Mouse (Mus musculus) MEL-GATA-1-ER (cell line): Measurements from ENCODE around the gene Rem1.
"Not testable (repeated sequence)": the region's sequence is repeated elsewhere in the genome, so short reads cannot be mapped to it uniquely, and the experiment has no call there.

Experiments
- DNase-seq: peaks from one replicate; pipeline ENCODE4 v3.0.0-alpha.2; 2012; ENCODE audit warnings: low read depth; ENCODE audit errors: extremely low read depth

Rem1 gene

DNA sequence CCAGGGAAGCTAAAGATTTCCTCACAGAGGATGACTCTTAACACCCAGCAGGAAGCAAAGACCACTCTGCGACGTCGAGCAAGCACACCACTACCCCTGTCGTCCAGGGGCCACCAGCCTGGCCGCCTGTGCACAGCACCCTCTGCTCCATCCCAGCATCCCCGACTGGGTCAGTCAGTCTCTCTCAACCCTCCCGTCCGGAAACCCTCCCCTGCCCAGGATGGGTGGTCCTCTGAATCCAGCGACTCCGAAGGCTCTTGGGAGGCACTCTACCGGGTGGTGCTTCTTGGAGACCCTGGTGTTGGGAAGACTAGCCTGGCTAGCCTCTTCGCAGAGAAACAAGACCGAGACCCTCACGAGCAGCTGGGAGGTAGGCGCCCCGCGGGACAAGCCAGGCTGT, 1.3 kb downstream of the Rem1 start:
- no peak for DNase-seq

DNA sequence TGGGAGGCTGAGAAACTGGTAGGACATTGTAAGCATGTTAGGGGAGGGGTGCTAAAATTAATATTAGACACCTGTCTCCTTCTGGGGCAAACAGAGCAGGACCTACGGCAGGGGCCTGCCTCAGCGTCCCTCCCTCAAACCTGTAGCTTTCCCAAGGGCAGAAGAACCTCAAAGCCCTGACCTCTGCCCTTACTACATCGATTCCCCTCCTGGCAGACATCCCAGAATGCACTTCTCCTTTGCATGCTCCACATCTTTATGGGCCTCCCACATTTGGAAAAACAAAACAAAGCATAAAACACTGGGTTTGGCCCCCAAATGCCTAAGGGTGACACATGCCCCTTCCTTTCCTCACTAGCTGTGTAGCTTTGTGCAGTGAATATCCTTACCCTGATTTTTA, 2.5 kb downstream of the Rem1 start:
- DNase-seq: no peak

DNA sequence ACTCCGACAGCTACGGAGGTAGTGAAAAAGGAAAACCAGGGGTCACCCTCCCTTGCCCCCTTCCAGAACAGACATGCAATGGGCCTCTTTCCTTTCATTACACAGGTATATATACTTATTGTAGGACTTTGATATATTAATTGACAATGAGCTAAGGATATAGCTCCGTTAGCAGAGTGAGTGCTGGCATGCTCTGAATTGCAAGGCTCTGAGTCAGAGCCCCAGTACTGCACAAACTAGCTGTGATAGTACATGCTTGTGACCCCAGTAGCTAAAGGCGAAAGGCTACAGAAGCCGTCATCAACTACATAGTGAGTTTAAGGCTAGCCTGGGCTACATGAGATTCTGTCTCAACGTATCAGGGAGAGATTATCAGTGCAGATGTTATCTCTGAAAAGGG, 3.2 kb downstream of the Rem1 start:
- no peak for DNase-seq

DNA sequence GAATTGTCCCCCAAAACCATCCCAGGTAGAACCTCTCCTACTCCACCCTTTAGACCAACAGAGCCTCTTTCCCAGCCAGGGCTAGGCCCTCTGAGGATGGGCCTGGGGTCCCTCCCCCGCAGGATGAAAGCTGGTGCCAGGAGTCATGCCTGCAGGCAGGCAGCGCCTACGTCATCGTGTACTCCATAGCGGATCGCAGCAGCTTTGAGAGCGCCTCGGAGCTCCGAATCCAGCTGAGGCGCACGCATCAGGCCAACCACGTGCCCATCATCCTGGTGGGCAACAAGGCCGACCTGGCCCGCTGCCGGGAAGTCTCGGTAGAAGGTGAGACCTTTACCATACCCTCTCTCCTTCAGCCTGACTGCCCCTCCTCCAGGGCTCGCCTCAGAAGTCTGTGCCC, 6.6 kb downstream of the Rem1 start:
- DNase-seq: no peak

DNA sequence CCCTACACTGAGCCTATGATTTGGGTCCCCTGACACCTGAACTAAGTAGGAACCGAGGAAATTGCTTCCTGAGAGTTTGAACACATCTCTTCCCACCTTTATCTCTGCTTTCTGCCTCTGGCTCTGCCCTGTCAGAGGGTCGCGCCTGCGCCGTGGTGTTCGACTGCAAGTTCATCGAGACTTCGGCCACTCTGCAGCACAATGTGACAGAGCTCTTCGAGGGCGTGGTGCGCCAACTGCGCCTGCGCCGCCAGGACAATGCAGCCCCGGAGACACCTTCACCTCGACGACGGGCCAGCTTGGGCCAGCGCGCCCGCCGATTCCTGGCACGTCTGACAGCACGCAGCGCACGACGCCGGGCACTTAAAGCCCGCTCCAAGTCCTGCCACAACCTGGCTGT, 7.6 kb downstream of the Rem1 start:
- no peak for DNase-seq

DNA sequence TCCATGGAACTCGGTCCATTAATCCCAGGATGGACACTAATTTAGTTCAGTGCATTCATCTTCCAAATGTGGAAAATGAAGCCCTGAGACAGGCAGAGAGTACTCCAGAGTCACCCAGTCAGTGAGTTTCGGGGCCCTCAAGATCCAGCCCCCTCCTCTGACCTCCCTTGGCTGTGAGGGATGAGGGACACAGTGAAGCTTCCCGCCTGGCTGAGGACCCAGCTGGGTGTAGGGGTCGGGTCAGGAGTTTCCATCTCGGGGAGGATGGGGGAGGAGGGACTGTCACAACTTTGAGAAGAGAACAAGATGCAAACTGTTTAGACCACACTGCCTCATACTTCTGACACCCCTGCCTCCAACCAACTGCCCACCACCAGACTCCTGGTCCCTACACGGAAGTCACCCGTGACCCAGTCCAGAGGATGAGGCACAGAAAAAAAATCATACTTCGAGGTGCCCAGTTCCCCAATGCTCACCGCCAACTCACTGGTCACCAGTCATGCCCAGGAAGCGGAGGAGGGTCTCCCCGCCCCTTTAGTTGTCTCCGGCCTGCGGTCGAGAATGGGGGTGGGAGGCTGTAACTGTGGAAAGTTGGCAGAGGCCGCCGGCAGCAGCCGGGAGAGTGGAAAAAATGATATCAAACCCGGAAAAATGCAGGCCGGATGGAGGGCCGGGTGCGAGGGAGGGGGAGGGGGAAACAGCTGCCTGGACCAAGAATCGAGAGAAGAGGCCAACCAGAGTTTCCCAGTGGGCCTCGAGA, 9.7 kb downstream of the Rem1 start:
- no peak for DNase-seq

DNA sequence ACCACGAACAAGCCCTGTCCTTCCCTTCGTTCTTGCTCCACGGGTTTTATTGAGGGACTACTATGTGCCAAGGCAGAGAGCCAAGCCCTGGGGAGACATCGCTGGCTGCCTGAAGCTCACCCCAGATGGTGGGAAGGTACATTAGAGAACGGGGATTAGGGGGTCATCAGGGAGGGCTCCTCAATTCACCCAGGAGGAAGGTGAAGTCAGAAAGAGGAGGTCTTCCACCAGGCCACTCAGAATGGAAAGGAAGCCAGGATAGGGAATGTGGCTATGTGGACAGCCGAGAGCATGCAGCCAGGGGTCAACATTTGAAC, 10.2 kb downstream of the Rem1 start:
- no peak for DNase-seq

DNA sequence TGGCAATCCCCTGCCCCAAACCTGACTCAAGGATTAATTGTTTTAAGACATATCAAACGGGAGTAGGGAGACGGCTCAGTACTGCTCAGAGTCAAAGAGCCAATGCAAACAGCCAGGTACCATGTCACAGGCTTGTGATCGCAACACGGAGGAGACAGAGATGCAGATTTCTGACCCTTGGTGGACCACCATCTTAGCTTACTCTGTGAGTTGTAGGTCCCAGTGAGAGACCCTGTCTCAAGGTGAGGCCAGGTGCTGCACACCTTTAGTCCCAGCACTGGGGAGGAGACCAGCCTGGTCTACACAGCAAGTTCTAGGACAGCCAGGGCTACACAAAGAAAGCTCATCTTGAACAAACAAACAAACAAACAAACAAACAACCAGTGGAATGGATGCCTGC, 10.6 kb downstream of the Rem1 start:
- no peak for DNase-seq

DNA sequence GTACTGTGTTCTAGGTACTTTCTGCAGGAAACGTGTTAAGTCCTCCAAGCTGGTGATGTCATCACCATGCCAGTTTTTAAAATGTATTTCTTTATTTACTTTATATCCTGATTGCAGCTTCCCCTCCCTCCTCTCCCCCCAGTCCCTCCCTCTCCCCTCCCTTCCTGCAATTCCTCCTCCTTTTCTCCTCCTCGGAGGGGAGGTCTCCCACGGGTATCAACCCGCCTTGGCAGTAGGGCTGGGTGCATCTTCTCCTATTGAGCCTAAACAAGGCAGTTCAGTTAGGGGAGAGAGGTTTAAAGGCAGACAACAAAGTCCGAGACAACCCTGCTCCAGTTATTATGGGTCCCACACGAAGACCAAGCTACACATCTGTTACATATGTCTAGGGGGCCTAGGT, 12.1 kb downstream of the Rem1 start:
- DNase-seq: no peak

DNA sequence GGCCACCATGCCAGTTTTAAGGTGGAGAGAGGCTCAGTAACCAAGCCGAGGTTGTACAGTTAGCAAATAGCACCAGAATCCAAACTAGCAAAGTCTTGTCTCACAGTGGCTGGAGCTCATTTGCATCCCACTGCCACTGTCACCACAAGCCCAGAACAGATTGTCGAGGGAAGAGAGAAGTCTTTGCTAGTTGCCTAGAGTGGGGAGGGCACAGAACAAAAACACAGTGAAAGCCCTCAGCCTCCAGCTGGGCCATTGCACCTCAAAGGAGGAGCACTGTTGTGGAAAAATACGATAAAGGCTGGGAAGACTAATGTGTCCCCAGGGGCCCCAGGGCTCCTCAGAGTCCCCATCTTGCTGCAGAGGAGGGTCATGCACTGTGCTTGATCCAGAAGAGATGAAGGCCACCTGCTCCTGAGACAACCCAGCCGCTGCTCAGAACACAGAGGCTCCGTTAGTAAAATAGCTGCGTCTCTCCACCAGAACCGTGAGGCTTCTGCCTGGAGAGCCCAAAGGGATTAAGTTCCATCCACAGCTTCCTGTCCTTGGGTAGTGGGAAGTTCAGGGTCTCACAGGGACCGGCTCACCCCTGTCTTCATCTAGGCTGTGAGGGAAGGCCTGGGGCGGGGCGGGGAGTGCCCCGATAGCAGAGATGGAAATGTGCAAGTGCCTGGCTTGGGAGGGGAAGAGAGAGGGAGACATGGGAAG, 12.8 kb downstream of the Rem1 start:
- no peak for DNase-seq

DNA sequence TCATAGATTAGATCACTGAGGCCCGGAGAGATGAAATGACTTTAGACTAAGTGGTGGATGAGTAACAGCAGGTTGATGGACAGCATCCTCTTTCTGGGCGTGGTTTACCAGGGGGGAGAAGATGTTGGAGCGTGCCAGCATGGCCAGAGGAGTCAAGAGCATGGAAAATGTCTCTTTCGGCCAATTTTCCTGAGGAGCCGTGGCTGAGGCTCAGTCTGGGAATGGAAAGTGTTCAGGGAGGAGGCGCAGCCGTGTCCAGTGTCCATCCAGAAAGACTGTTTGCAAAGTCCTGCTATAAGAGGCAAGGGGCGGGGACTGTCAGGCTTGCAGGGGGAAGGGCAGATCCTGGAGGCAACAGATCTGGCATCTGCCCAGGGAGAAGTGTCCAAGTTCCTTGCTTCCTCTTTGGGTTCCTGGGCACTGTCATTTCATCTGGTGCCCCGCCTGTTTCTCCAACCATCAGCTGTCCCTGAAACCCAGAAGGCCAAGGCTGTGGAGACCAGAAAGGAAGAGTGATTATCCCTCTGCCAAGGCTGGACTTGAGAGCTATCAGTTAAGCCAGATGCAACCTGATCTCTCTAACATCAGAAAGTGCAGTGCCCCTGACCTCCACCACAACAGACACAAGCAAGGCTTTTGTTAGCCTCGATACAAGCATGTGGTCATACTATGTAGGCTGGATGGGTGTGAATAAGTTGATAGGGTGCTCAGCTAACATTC, 26.3 kb downstream of the Rem1 start:
- peak; percentile 13 for DNase-seq

DNA sequence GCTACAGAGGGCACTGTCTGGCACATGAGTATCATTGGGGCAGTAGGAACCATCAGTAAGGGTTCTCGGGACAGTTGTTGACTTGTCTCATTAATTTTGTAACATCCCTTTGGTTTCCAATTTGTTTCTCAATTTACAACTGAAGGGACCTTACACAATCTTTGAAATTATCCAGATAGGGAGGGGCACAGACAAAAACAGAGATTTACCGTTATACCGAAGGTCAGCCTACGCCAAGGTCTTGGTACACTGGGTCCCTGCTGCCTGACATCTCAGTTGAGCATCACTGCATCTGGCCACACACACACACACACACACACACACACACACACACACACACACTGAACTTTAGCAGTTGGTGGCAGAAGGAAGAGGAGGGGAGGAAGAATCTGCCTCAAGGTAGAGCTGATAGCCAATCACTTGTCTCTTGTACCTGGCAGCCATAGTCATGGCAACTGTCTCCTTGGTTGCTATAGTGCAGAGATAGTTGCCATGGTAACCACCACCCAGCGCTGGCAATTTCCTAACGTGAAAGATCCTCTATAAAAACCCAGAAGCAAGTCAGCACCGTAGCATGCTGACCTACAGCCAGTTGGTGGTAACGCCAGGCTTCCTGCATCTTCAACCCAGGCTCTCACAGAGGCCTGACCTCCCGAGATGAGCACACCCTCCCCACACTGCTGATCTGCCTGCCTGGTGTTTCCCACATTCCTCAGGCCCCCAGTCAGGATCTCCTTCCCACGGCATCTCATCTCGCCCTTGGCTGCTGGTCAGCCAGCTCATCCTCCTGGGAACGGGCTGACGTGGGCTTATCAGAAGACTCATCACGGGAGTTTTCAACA, 27.3 kb downstream of the Rem1 start:
- peak; percentile 23 for DNase-seq

DNA sequence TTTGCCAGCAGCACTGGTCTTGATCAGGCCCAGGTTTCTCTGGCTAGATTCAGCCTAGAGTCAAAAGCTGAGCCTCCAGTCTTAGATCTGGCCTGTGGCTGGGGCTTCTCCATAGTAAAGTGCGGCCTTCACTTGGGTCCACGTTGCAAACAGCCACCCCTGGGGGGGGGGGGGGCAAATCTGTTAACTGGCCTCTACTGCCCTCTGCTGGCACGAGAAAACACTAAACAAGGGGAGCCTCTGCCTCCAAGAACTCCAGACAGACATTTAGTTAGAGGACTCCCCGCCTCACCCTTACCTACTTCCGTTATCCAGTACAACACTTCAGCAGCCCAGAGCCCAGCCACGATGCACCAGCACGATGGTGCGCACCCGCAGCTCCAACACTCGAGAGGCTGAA, 30.6 kb downstream of the Rem1 start:
- DNase-seq: no peak

DNA sequence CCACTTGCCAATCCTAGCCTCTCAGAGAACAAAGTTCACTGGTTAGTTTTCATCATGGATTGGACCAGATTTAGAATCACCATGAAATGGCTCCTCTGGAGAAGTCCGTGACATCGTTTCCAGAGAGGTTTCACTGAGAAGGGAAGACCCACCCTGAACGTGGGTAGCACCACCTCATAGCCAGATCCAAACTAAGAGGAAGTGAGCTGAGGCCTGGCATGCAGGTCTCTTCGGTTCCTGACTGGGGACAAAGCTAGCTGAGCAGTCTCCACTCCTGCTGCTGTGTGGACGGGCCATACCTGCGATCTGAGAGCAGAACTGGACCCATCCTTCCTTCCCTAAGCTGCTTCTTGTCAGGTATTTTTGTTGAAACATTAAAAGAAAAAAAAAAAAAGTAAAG, 34.4 kb downstream of the Rem1 start:
- no peak for DNase-seq

DNA sequence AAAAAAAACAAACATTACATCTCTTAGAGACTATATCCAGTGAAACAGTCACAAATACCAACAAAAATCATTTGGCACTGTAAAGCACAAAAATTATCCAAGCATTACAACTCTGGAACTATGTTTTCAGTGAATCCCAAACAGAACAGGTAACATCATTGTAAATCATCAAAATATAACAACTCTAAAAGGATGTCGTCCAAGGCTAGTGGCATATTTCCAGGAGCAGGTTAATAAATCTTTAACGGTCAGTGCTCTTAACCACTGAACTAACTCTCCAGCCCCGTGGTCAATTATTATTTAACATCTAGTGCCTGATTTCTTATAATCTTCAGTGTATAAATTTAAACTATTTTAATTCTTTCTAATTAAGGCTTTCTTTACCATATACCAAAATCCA, 39.4 kb downstream of the Rem1 start:
- DNase-seq: not testable (repeated sequence)

DNA sequence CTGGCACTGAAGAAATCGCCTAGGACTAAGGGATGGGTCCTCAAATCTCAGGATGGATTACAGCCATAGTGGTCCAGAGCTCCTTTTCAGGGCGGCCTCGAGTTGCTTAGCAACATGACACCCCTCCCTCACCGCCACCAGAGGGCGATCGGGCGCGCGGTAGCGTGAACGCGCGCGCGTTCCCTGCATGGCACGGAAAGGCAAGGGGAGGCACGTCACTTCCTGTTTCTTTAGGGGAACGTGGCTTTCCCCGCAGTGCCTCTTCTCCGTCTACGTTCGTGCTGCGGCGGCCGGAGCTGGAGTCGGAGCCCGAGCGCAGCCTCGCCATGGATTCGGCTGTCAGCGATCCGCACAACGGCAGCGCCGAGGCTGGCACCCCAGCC, 42.5 kb downstream of the Rem1 start, which contains the start of gene H13:
Gene H13, plus strand, starts transcription at position 206 of the 383 bp plus-strand sequence.
- DNase-seq: peak; percentile 82

DNA sequence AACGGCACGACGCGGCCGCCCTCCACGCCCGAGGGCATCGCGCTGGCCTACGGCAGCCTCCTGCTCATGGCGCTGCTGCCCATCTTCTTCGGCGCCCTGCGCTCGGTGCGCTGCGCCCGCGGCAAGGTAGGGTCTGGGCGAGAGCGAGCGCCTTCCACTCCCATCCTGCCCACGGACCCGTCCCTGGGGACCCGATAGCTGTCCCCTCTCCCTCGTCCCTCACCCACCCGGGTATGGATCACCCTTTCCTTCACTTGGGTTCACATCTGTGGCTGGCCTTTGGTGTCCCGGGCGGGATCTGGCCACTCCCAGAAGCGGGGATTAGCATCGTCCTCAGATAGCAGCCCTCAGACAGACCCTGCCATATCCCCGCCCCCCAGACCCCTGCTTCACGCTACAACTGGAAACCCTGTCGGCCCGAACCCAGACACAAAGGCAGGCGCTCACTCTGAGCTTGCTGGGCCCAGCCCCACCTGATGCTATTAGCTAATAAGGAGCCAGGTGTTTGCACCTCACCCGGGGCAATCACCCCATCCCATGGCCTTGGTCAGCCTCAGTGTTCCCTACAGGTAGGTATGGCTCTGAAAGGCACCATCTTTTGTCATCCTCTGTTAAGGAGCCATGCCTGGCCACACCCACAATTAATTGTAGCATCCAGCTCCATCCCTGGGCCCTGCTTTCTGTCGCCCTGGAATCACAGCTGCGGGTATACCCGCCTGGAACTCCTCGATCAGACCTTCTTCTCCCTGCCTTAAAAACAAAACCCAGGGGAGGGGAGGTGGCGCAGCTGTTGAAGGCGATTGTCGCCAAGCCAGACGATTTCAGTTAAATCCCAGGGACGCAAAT, 43.1 kb downstream of the Rem1 start:
- peak; percentile 20 for DNase-seq

DNA sequence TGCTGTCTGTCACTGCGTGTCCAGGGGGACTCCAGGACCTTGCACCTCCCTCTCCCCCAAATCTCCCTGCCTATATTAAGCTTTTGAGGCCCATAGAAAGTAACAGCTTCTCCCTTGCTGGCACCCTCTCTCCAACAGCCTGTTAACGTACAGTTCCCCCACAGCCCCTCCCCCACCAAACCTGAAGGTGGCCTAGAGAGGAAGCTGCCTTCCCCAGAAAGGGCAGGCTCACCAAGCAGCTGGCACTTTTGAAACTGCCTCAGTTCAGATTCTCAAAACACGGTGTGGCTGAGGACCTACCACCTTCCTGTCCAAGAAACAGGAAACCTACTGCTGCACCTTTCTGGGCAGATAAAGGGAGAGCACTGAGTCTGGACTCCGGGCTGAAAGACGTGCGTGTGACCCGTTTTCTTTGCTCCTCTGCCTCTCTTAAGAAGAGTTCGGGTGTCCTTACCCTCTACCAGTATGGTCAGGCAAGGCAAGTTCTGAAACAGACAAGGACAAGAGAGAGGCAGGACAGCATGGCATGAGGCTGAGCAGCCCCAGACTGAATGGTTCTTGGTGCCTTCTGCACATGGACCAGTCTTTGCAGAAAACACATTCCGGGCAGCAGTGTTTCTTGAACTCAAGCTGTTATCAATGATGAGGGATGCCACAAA, 44.4 kb downstream of the Rem1 start:
- peak; percentile 46 for DNase-seq

DNA sequence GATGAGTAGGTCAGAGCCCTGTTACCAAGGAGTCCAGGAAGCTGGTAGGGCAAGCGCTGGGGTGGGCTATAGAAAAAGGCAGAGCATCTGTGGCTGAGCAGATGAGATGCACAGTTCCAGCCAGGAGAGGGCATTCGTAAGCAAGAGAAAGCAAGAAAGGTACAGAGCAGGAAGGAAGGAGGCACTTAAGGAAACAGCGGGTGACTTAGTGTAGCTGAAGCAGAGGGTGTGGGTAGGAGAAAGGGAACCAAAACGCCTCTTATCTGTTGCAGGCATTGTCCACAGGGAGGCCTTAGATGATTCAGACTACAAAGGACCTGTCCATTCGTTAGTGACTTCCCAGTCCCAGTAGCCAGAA, 44.9 kb downstream of the Rem1 start:
- DNase-seq: peak; percentile 85

DNA sequence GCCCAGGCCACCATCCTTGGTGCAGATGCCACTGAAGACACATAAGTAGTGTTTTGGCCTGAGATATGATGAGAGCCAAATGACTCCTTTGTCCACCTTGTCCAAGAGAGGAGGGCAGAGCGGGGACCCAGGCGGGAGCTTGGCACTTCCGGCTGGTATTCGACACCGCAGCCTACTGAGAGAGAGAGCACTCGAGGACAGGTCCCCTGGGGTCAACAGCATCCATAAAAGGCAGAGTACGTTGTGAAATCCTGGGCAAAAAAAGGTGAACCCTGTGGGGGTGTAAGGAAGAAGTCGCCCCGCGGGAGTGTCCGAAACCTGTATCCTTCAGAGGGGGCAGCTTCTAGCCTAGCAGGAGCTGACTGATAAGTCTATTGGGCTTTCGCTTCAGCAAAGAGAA, 45.4 kb downstream of the Rem1 start:
- DNase-seq: no peak
